Mouse (Mus musculus): Measurements from ENCODE around the gene Alk. TPM values are rescaled to one million over a fixed set of nuclear protein-coding genes. Genes with fewer than 3 reads are reported as not detected.

Alk gene
- not detected in 2 replicates for polyA plus RNA-seq (2011; ENCODE audit: insufficient read depth, insufficient read length, low read depth, missing spikeins)

DNA sequence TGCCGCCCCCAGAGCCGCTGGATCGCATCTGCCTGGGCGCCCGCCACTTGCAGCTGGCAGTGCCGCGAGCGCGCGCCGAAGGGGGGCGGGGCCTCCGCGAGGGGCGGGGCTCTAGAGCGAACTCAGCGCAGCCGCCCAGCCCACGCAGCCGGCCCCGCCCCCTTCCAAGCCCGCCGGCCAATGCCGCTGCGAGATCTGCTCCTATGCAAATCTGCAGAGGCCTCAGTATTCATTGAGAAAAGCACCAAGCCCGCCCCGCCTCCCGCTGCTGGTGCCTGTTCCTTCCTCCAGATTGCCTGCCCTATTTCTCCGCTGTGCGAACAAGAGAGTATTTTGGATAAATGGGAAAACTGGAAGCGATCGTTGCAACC lies at the start of gene Alk:
Gene Alk (minus strand): TSS at position 18 of the 371 bp plus-strand sequence.
- H3K4me1 ChIP-seq (ENCODE audit: control insufficient read depth, insufficient read depth, low read length), result no peaks in the 10 kb centered on the region
- 0 out of 2 replicates have a peak within 1 kb of the TSS, but pooled peaks have one; percentile 6 for H3K9ac ChIP-seq (ENCODE audit: low read depth, poor library complexity, severe bottlenecking)
- peak within 1 kb of the TSS; percentile 77 for H3K4me3 ChIP-seq (ENCODE audit: low read depth, low read length)
- no peaks in the 10 kb centered on the region for H3K9me3 ChIP-seq (replicated peaks; ENCODE audit: control insufficient read depth, insufficient read depth, low read length, poor library complexity, severe bottlenecking)
- TF ChIP-seq EP300 (IDR thresholded peaks at IDR 0.05; ENCODE audit: insufficient read depth, low read depth, low read length) (no peak), CTCF (IDR thresholded peaks at IDR 0.05; ENCODE audit: low read depth, low read length) (no peak), POLR2A (IDR thresholded peaks at IDR 0.05; ENCODE audit: insufficient read depth, low read length) (no peak)
- H3K36me3 ChIP-seq (ENCODE audit: control insufficient read depth, insufficient read depth, low read length, poor library complexity, severe bottlenecking), result no peaks in the 10 kb centered on the region
- no peak within 1 kb of the TSS for H3K27ac ChIP-seq (ENCODE audit: insufficient read depth, low read length)
- H3K27me3 ChIP-seq (ENCODE audit: control insufficient read depth, insufficient read depth, low read length, poor library complexity, severe bottlenecking), result peaks cover 1% of the 10 kb centered on the region; the same call in 1 of the 2 replicates

DNA sequence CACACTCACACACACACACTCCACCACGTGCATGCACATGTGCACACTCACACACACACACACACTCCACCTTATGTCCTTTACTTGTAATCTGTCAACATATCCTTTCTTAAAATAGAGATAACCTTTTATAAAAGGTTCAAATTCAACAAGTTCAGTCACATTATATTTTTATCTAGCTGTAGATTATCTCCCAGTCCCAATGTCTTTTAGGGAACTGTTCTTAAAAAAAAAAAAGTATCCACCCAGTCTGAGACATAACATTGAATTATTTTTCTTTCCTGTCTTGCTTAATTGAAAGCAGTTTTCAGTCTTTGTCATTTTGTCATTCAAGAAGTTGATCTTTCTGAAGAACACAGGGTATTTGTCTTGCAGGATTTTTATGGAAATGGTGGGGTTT lies 48.4 kb upstream of the Alk start:
- H3K9me3 ChIP-seq (replicated peaks; ENCODE audit: control insufficient read depth, insufficient read depth, low read length, poor library complexity, severe bottlenecking), result no peaks in the 10 kb centered on the region

DNA sequence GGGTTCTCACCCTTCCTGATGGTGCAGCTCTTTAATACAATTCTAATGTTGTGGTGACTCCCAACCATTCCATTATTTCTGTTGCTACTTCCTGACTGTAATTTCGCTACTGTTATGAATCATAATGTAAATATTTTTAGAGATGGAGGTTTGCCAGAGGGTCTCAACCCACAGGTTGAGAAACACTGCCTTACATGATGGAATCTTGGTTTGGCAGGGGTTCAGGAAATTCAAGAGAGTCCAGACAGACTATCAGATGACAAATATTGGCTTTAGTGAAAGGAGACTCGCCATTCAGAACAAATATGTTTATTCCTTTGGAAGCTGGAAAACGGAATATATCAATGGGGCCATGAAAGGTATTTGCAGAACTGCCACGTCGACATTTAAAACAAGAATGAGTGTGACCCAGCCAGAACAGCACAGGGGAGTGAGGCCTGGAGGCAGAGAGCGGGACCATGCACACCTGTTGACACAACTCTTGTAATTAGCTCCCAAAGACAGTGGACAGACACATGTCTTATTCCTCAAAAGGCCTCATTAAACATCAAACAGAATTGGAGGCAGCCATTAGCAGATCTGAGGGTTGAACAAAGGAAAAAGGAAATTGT lies 44.3 kb upstream of the Alk start:
- Histone ChIP-seq H3K27me3 (ENCODE audit: control insufficient read depth, insufficient read depth, low read length, poor library complexity, severe bottlenecking) (no peaks in the 10 kb centered on the region), H3K36me3 (ENCODE audit: control insufficient read depth, insufficient read depth, low read length, poor library complexity, severe bottlenecking) (no peaks in the 10 kb centered on the region), H3K4me1 (ENCODE audit: control insufficient read depth, insufficient read depth, low read length) (no peaks in the 10 kb centered on the region), H3K9ac (ENCODE audit: low read depth, poor library complexity, severe bottlenecking) (no peak overlapping the region), H3K4me3 (ENCODE audit: low read depth, low read length) (no peak overlapping the region), H3K9me3 (replicated peaks; ENCODE audit: control insufficient read depth, insufficient read depth, low read length, poor library complexity, severe bottlenecking) (0 out of 2 replicates have a peak, but pooled peaks cover 2% of the 10 kb centered on the region), H3K27ac (ENCODE audit: insufficient read depth, low read length) (no peak overlapping the region)
- TF ChIP-seq CTCF (IDR thresholded peaks at IDR 0.05; ENCODE audit: low read depth, low read length) (no peak), POLR2A (IDR thresholded peaks at IDR 0.05; ENCODE audit: insufficient read depth, low read length) (no peak), EP300 (IDR thresholded peaks at IDR 0.05; ENCODE audit: insufficient read depth, low read depth, low read length) (no peak)

More for the DNA sequence above, 48.4 kb upstream of the Alk start:
- no peak for TF ChIP-seq EP300 (IDR thresholded peaks at IDR 0.05; ENCODE audit: insufficient read depth, low read depth, low read length)
- no peak for TF ChIP-seq POLR2A (IDR thresholded peaks at IDR 0.05; ENCODE audit: insufficient read depth, low read length)
- no peak for TF ChIP-seq CTCF (IDR thresholded peaks at IDR 0.05; ENCODE audit: low read depth, low read length)
- Histone ChIP-seq H3K36me3 (ENCODE audit: control insufficient read depth, insufficient read depth, low read length, poor library complexity, severe bottlenecking) (no peaks in the 10 kb centered on the region), H3K9ac (ENCODE audit: low read depth, poor library complexity, severe bottlenecking) (no peak overlapping the region), H3K4me3 (ENCODE audit: low read depth, low read length) (no peak overlapping the region), H3K4me1 (ENCODE audit: control insufficient read depth, insufficient read depth, low read length) (no peaks in the 10 kb centered on the region), H3K27ac (ENCODE audit: insufficient read depth, low read length) (no peak overlapping the region), H3K27me3 (ENCODE audit: control insufficient read depth, insufficient read depth, low read length, poor library complexity, severe bottlenecking) (no peaks in the 10 kb centered on the region)

DNA sequence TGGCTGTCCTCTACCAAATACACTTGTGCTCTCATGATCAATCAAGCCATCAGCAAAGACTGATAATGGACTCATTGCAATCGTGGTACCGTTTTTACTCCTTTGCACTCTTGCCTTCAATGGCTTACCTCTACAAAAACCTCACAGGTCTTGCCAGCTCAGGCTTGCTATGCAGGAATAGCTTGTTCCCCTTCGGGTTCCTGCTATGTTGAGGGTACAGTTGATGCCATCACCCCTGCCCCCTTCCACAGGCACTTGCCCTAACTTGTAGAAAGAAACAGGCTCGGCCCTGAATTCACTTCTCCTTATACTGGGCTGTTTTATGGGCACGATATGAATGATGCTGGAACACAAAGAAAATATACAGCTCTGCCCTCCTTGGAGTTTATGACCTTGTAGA lies 41.7 kb upstream of the Alk start:
- H3K9me3 ChIP-seq (replicated peaks; ENCODE audit: control insufficient read depth, insufficient read depth, low read length, poor library complexity, severe bottlenecking), result 0 out of 2 replicates have a peak, but pooled peaks cover 2% of the 10 kb centered on the region
- no peak overlapping the region for H3K4me3 ChIP-seq (ENCODE audit: low read depth, low read length)
- no peaks in the 10 kb centered on the region for H3K36me3 ChIP-seq (ENCODE audit: control insufficient read depth, insufficient read depth, low read length, poor library complexity, severe bottlenecking)
- no peak overlapping the region for H3K9ac ChIP-seq (ENCODE audit: low read depth, poor library complexity, severe bottlenecking)
- TF ChIP-seq CTCF (IDR thresholded peaks at IDR 0.05; ENCODE audit: low read depth, low read length), result no peak
- TF ChIP-seq EP300 (IDR thresholded peaks at IDR 0.05; ENCODE audit: insufficient read depth, low read depth, low read length), result no peak
- no peak for TF ChIP-seq POLR2A (IDR thresholded peaks at IDR 0.05; ENCODE audit: insufficient read depth, low read length)
- H3K27ac ChIP-seq (ENCODE audit: insufficient read depth, low read length), result no peak overlapping the region
- H3K4me1 ChIP-seq (ENCODE audit: control insufficient read depth, insufficient read depth, low read length), result no peaks in the 10 kb centered on the region
- no peaks in the 10 kb centered on the region for H3K27me3 ChIP-seq (ENCODE audit: control insufficient read depth, insufficient read depth, low read length, poor library complexity, severe bottlenecking)

DNA sequence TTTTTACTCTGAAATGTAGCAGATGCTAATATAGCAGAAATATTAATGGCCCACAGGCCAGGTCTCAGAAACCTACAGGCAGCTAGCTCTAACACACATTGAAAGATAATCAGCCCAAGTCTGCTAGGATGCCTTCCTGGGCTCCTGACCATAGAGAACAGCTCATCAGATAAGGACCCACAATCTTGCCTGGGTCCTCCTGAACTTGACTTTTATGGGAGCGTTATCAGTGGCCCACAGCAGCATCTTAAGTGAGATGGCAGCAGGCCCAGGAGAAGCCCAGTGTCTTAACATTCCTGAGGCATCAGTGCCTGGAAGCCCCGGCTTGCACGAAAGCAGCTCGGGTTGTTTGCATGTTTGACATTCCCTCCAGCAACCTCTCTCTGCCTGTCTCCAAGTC lies 35.7 kb upstream of the Alk start:
- H3K9me3 ChIP-seq (replicated peaks; ENCODE audit: control insufficient read depth, insufficient read depth, low read length, poor library complexity, severe bottlenecking), result 0 out of 2 replicates have a peak, but pooled peaks cover 4% of the 10 kb centered on the region
- no peaks in the 10 kb centered on the region for H3K36me3 ChIP-seq (ENCODE audit: control insufficient read depth, insufficient read depth, low read length, poor library complexity, severe bottlenecking)
- TF ChIP-seq CTCF (IDR thresholded peaks at IDR 0.05; ENCODE audit: low read depth, low read length), result no peak
- no peak for TF ChIP-seq EP300 (IDR thresholded peaks at IDR 0.05; ENCODE audit: insufficient read depth, low read depth, low read length)
- TF ChIP-seq POLR2A (IDR thresholded peaks at IDR 0.05; ENCODE audit: insufficient read depth, low read length), result no peak
- no peak overlapping the region for H3K4me3 ChIP-seq (ENCODE audit: low read depth, low read length)
- H3K9ac ChIP-seq (ENCODE audit: low read depth, poor library complexity, severe bottlenecking), result no peak overlapping the region
- H3K27ac ChIP-seq (ENCODE audit: insufficient read depth, low read length), result no peak overlapping the region
- H3K27me3 ChIP-seq (ENCODE audit: control insufficient read depth, insufficient read depth, low read length, poor library complexity, severe bottlenecking), result no peaks in the 10 kb centered on the region
- no peaks in the 10 kb centered on the region for H3K4me1 ChIP-seq (ENCODE audit: control insufficient read depth, insufficient read depth, low read length)

DNA sequence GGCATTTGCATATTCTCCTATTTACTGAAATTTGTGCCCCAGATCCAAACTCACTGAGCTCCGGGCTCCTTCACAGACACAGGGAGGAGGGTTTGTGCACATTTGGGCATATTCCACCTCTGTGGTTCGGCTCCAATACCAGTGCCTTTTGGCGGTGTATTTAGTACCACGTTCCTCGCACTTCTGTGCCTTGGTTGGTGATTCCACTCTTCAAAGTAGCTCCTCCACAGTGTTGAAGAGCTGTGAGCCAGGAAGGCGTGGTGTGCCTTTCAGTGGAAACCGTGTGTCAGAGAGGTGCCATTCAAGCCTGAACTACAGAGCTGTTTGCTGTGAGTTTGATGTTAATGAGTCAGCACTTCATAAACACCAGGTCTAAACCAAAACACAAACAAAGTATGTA lies 35.0 kb upstream of the Alk start:
- no peak overlapping the region for H3K9ac ChIP-seq (ENCODE audit: low read depth, poor library complexity, severe bottlenecking)
- TF ChIP-seq EP300 (IDR thresholded peaks at IDR 0.05; ENCODE audit: insufficient read depth, low read depth, low read length) (no peak), CTCF (IDR thresholded peaks at IDR 0.05; ENCODE audit: low read depth, low read length) (no peak), POLR2A (IDR thresholded peaks at IDR 0.05; ENCODE audit: insufficient read depth, low read length) (no peak)
- H3K9me3 ChIP-seq (replicated peaks; ENCODE audit: control insufficient read depth, insufficient read depth, low read length, poor library complexity, severe bottlenecking), result 0 out of 2 replicates have a peak, but pooled peaks cover 2% of the 10 kb centered on the region
- no peak overlapping the region for H3K27ac ChIP-seq (ENCODE audit: insufficient read depth, low read length)
- H3K27me3 ChIP-seq (ENCODE audit: control insufficient read depth, insufficient read depth, low read length, poor library complexity, severe bottlenecking), result no peaks in the 10 kb centered on the region
- no peaks in the 10 kb centered on the region for H3K36me3 ChIP-seq (ENCODE audit: control insufficient read depth, insufficient read depth, low read length, poor library complexity, severe bottlenecking)
- no peak overlapping the region for H3K4me3 ChIP-seq (ENCODE audit: low read depth, low read length)
- H3K4me1 ChIP-seq (ENCODE audit: control insufficient read depth, insufficient read depth, low read length), result no peaks in the 10 kb centered on the region
